Mouse (Mus musculus): ENCODE results near the gene Lrp5. TPM values are rescaled to one million over a fixed set of nuclear protein-coding genes. Genes with fewer than 3 reads are reported as not detected.

Lrp5 gene
- total and polyA plus RNA-seq, 2 experiments from 2014 or later: 1.1 to 17.6 TPM

DNA sequence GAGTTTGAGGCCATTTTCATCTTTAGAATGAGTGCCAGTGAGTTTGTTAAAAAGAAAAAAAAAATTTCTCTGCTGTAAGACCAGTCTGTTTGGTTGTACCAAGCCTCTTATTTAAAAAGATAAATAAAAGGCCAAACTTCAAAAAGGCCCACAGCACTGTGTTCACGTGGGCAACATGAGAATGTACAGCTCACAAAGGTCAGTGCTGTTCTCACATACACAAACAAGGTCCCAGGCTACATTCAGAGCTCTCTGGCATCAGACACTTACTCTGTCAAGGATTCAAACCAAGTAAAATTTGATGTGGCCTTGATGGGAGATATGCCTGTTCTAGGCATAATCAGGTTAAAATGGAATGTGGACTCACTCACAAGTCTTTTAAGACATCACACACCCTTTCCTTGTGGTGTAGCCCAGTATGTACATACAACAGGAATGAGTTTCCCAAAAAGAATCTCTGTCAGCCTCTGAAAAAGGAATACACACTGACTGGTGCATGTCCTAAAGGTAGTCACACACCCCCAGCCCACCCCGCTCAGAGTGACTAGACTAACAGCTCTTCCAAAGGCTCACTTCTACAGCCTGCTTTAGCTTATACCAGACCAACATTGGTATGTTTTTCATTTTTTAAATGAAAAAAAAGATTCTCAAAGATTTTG, 130.1 kb downstream of the Lrp5 start:
- no peaks in the 10 kb centered on the region for H3K9me3 ChIP-seq (ENCODE audit: low read length)
- no peak overlapping the region for H3K4me2 ChIP-seq (ENCODE audit: low read depth, low read length)
- H3K27me3 ChIP-seq (ENCODE audit: insufficient read depth, low read length): no peaks in the 10 kb centered on the region
- no peak overlapping the region for H3K9ac ChIP-seq (replicated peaks; ENCODE audit: low read length)
- H3K4me3 ChIP-seq (ENCODE audit: low read length): no peak overlapping the region
- no peaks in the 10 kb centered on the region for H3K4me1 ChIP-seq (ENCODE audit: insufficient read depth, low read length)
- no peaks in the 10 kb centered on the region for H3K36me3 ChIP-seq (ENCODE audit: insufficient read depth, low read length)
- no peak for TF ChIP-seq CTCF (IDR thresholded peaks at IDR 0.05; ENCODE audit: low read depth)
- H3K27ac ChIP-seq: no peak overlapping the region
- ATAC-seq (no peak), DNase-seq (ENCODE audit: low spot score) (no peak)
- 84% methylated on average over 2 of the region's 2 CpGs for WGBS

DNA sequence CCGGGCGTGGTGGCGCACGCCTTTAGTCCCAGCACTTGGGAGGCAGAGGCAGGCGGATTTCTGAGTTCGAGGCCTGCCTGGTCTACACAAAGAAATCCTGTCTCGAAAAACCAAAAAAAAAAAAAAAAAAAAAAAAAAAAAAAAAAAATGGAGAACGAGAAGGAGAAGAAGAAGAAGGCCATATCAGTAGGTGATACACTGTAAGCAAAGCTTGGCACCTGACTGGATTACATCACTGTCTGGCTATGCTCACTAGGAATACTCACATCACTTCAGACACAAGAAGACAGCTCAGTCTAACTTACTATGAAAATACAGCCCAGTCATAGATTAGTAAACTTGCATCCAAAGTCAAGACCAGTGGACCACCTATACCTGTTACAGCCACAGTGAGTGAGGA, 131.6 kb downstream of the Lrp5 start:
- no peak overlapping the region for H3K4me2 ChIP-seq (ENCODE audit: low read depth, low read length)
- no peaks in the 10 kb centered on the region for H3K36me3 ChIP-seq (ENCODE audit: insufficient read depth, low read length)
- ATAC-seq: no peak
- H3K9ac ChIP-seq (replicated peaks; ENCODE audit: low read length): no peak overlapping the region
- no peak for DNase-seq (ENCODE audit: low spot score)
- TF ChIP-seq CTCF (IDR thresholded peaks at IDR 0.05; ENCODE audit: low read depth): no peak
- no peaks in the 10 kb centered on the region for H3K9me3 ChIP-seq (ENCODE audit: low read length)
- no peaks in the 10 kb centered on the region for H3K4me1 ChIP-seq (ENCODE audit: insufficient read depth, low read length)
- no peaks in the 10 kb centered on the region for H3K27me3 ChIP-seq (ENCODE audit: insufficient read depth, low read length)
- no peak overlapping the region for H3K27ac ChIP-seq
- WGBS: 96% methylated on average over 8 of the region's 8 CpGs
- no peak overlapping the region for H3K4me3 ChIP-seq (ENCODE audit: low read length)

DNA sequence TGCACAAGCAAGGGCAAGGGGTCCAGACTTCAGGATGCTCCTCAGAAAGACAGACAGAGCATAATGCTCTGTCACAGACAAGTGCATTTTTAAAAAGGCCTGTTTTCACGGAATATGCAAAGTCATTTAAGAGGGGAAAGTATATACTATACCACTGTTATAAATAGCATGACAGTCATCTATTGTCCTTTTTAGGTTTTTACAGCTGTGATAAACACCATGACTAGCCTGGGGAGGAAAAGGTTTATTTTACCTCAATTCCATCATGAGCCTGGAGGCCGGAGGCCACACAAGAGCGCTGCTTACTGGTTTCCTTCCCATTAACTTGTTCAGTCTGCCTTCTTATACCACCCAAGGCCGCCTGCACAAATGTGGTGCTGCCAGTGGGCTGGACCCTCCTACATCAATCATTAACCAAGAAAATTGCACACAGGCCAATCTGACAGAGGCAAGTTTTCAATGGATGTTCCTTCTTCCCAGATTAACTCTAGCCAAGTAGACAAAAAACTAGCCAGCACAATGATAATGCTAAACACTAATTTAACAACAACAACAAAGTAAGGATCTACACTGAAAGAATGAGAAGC, 134.7 kb downstream of the Lrp5 start:
- Histone ChIP-seq H3K4me3 (ENCODE audit: low read length) (no peak overlapping the region), H3K4me2 (ENCODE audit: low read depth, low read length) (no peak overlapping the region), H3K27ac (no peak overlapping the region), H3K9ac (replicated peaks; ENCODE audit: low read length) (no peak overlapping the region), H3K4me1 (ENCODE audit: insufficient read depth, low read length) (no peaks in the 10 kb centered on the region), H3K36me3 (ENCODE audit: insufficient read depth, low read length) (no peaks in the 10 kb centered on the region), H3K27me3 (ENCODE audit: insufficient read depth, low read length) (no peaks in the 10 kb centered on the region), H3K9me3 (ENCODE audit: low read length) (no peaks in the 10 kb centered on the region)
- TF ChIP-seq CTCF (IDR thresholded peaks at IDR 0.05; ENCODE audit: low read depth): no peak
- 64% methylated on average over 4 of the region's 4 CpGs for WGBS
- DNase-seq (ENCODE audit: low spot score) (no peak), ATAC-seq (no peak)

DNA sequence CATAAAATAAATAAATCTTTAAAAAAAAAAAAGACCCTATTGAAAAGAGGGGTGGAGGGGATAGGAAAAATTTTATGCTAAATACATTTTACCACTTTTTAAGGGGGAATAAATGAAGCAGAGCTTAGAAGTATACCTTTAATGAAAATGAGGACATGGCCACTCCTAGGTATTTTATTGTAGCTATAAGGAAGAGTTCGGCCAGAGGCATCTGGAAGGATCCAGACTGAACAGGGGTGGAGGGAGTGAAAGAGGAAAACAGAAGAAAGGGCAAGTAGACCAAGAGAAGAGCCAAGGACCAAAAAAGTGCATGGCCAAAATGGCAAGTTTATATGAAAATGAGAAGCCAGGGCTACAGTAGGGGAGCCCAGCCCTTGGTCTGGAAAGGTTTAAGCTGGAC, 136.3 kb downstream of the Lrp5 start:
- no peak overlapping the region for H3K4me3 ChIP-seq (ENCODE audit: low read length)
- ATAC-seq: no peak
- DNase-seq (ENCODE audit: low spot score): no peak
- 96% methylated on average over 1 of the region's 1 CpGs for WGBS
- no peak overlapping the region for H3K4me2 ChIP-seq (ENCODE audit: low read depth, low read length)
- H3K27me3 ChIP-seq (ENCODE audit: insufficient read depth, low read length): no peaks in the 10 kb centered on the region
- no peaks in the 10 kb centered on the region for H3K9me3 ChIP-seq (ENCODE audit: low read length)
- H3K27ac ChIP-seq: no peak overlapping the region
- TF ChIP-seq CTCF (IDR thresholded peaks at IDR 0.05; ENCODE audit: low read depth): no peak
- H3K9ac ChIP-seq (replicated peaks; ENCODE audit: low read length): no peak overlapping the region
- H3K36me3 ChIP-seq (ENCODE audit: insufficient read depth, low read length): no peaks in the 10 kb centered on the region
- no peaks in the 10 kb centered on the region for H3K4me1 ChIP-seq (ENCODE audit: insufficient read depth, low read length)

DNA sequence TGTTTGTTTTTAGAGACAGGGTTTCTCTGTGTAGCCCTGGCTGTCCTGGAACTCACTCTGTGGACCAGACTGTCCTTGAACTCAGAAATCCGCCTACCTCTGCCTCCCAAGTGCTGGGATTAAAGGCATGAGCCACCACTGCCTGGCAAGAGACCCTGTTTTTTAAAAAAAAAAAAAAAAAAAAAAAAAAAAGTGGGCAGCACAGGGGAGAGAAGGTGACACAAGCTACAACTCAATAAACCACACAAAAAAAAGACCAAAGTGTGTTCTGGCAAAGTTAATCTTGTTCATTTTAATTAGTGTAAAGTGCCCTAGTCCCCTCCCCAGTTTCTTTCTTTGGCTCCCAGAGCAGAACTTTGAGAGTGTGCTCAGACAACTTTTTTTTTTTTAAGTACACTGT, 137.1 kb downstream of the Lrp5 start:
- Histone ChIP-seq H3K36me3 (ENCODE audit: insufficient read depth, low read length) (no peaks in the 10 kb centered on the region), H3K9me3 (ENCODE audit: low read length) (no peaks in the 10 kb centered on the region), H3K27ac (no peak overlapping the region), H3K9ac (replicated peaks; ENCODE audit: low read length) (no peak overlapping the region), H3K4me2 (ENCODE audit: low read depth, low read length) (no peak overlapping the region), H3K4me3 (ENCODE audit: low read length) (no peak overlapping the region), H3K27me3 (ENCODE audit: insufficient read depth, low read length) (no peaks in the 10 kb centered on the region), H3K4me1 (ENCODE audit: insufficient read depth, low read length) (no peaks in the 10 kb centered on the region)
- TF ChIP-seq CTCF (IDR thresholded peaks at IDR 0.05; ENCODE audit: low read depth): no peak
- 82% methylated on average over 1 of the region's 1 CpGs for WGBS
- no peak for DNase-seq (ENCODE audit: low spot score)
- ATAC-seq: no peak

DNA sequence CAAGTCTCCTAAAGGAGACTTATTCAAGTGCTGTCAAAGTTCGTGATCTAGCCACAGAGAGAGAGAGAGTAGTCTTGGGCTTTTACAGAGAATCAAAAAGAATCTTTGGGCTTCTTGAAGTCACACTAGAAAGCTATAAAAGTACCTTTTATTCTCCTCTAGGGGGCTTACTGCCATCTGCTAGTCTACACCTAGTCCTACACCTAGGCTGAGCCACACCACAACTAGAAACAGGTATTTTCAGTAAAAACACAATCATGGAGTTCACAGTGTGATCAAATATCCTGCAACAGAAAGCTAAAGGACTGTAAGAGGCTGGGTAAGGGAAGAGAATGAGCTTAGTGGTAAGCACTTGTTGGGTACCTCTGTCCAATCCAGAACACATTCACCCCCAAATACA, 138.1 kb downstream of the Lrp5 start:
- ATAC-seq (no peak), DNase-seq (ENCODE audit: low spot score) (no peak)
- H3K4me3 ChIP-seq (ENCODE audit: low read length): no peak overlapping the region
- H3K4me2 ChIP-seq (ENCODE audit: low read depth, low read length): no peak overlapping the region
- 94% methylated on average over 1 of the region's 1 CpGs for WGBS
- H3K4me1 ChIP-seq (ENCODE audit: insufficient read depth, low read length): no peaks in the 10 kb centered on the region
- H3K36me3 ChIP-seq (ENCODE audit: insufficient read depth, low read length): no peaks in the 10 kb centered on the region
- no peak; the same call in 1 of the 2 replicates for TF ChIP-seq CTCF (IDR thresholded peaks at IDR 0.05; ENCODE audit: low read depth)
- no peaks in the 10 kb centered on the region for H3K9me3 ChIP-seq (ENCODE audit: low read length)
- H3K27me3 ChIP-seq (ENCODE audit: insufficient read depth, low read length): no peaks in the 10 kb centered on the region
- H3K27ac ChIP-seq: no peak overlapping the region
- no peak overlapping the region for H3K9ac ChIP-seq (replicated peaks; ENCODE audit: low read length)

DNA sequence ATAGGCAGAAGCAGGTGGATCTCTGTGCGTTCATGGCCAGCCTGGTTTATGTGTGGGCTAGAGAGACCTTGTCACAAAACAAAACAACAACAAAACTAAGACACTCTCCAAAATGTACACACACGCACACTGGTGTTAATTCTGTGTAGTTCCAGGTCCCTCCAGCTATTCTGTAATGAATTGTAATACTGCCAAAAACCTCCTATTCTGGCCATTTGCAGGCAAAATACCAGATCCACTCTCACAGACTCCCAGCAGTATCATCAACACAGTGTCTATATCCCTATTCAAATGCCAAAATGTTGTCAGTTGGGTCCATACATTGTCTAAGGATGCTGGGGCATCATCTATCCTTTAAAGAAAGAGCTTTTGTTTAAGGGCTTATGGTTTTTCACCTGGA, 141.4 kb downstream of the Lrp5 start:
- ATAC-seq (no peak), DNase-seq (ENCODE audit: low spot score) (no peak)
- Histone ChIP-seq H3K27me3 (ENCODE audit: insufficient read depth, low read length) (no peaks in the 10 kb centered on the region), H3K4me2 (ENCODE audit: low read depth, low read length) (no peak overlapping the region), H3K4me1 (ENCODE audit: insufficient read depth, low read length) (no peaks in the 10 kb centered on the region), H3K4me3 (ENCODE audit: low read length) (no peak overlapping the region), H3K9me3 (ENCODE audit: low read length) (no peaks in the 10 kb centered on the region), H3K9ac (replicated peaks; ENCODE audit: low read length) (no peak overlapping the region), H3K36me3 (ENCODE audit: insufficient read depth, low read length) (no peaks in the 10 kb centered on the region), H3K27ac (no peak overlapping the region)
- 79% methylated on average over 2 of the region's 2 CpGs for WGBS
- TF ChIP-seq CTCF (IDR thresholded peaks at IDR 0.05; ENCODE audit: low read depth): no peak
